Mouse (Mus musculus) heart, postnatal 0 days (tissue): ENCODE results near the gene Anapc7. TPM values are rescaled to one million over a fixed set of nuclear protein-coding genes. Genes with fewer than 3 reads are reported as not detected.
"Not testable (repeated sequence)": the region's sequence is repeated elsewhere in the genome, so short reads cannot be mapped to it uniquely, and the experiment has no call there.

ENCODE experiments used
- ATAC-seq: fragments of 200-750 bp; cut with Nextera tagmentation; 2 replicates; pipeline ENCODE4 v1.8.0; 2017; ENCODE audit warnings: low read depth, moderate number of reproducible peaks, moderate library complexity; ENCODE audit not compliant: insufficient read depth
- DNase-seq: peaks from one replicate; pipeline ENCODE4 v3.0.0-alpha.2; 2016; ENCODE audit warnings: low spot score
- H3K27ac ChIP-seq: fragments of 300-500 bp; sonication (generic); 2 replicates; pipeline ENCODE4 v1.5.1; 2014; ENCODE audit warnings: low read depth, mild to moderate bottlenecking
- H3K27me3 ChIP-seq: fragments of 300-500 bp; sonication (generic); 2 replicates; pipeline ENCODE4 v1.6.1; 2014; ENCODE audit warnings: low read length, mixed read lengths; ENCODE audit not compliant: control insufficient read depth, insufficient read depth
- H3K36me3 ChIP-seq: fragments of 300-500 bp; sonication (generic); replicated peaks from 2 replicates; pipeline ENCODE4 v1.6.1; 2014; ENCODE audit warnings: low read length, mixed read lengths; ENCODE audit not compliant: control insufficient read depth, insufficient read depth
- H3K4me1 ChIP-seq: fragments of 300-500 bp; sonication (generic); 2 replicates; pipeline ENCODE4 v1.6.1; 2014; ENCODE audit warnings: antibody characterized with exemption; ENCODE audit not compliant: control insufficient read depth, insufficient read depth
- H3K4me2 ChIP-seq: fragments of 300-500 bp; sonication (generic); 2 replicates; pipeline ENCODE4 v1.6.1; 2014; ENCODE audit warnings: low read depth, mild to moderate bottlenecking, low read length, moderate library complexity
- H3K4me3 ChIP-seq: fragments of 300-500 bp; sonication (generic); 2 replicates; pipeline ENCODE4 v1.5.1; 2014; ENCODE audit warnings: low read depth, low read length
- H3K9ac ChIP-seq: fragments of 300-500 bp; sonication (generic); replicated peaks from 2 replicates; pipeline ENCODE4 v1.6.1; 2014; ENCODE audit warnings: low read depth, low read length, mixed read lengths
- H3K9me3 ChIP-seq: fragments of 300-500 bp; sonication (generic); replicated peaks from 2 replicates; pipeline ENCODE4 v1.6.1; 2016; ENCODE audit warnings: low read length; ENCODE audit not compliant: control insufficient read depth
- CTCF ChIP-seq: IDR thresholded peaks from 2 replicates; pipeline ENCODE4 v1.5.1; 2016; ENCODE audit warnings: antibody characterized with exemption, control low read depth, low read depth
- EP300 ChIP-seq: IDR thresholded peaks from 2 replicates; pipeline ENCODE4 v1.6.1; 2016; ENCODE audit warnings: antibody characterized with exemption, low read depth
- WGBS: fragments of 180-500 bp; shearing (Covaris S2); extraction: QIAGEN DNeasy Blood & Tissue Kit; methylation state at CpG from one replicate; pipeline ENCODE4 v1.1.7; 2014; 5-methylcytosine and 5-hydroxymethylcytosine counted together
- polyA plus RNA-seq: library from polyadenylated mRNA; unstranded; fragments of >200 nt; fragmentation: Nextera tagmentation; extraction: Ambion mirVana; gene quantifications from 2 replicates; pipeline ENCODE4 v1.2.1, GENCODE M21; 2015
- total RNA-seq: library from RNA; depleted of rRNA; stranded (reverse); fragments of >200 nt; gene quantifications from 2 replicates; pipeline ENCODE4 v1.2.3, GENCODE M21; 2014; ENCODE audit warnings: low replicate concordance

The Anapc7 gene
- total and polyA plus RNA-seq, 2 experiments from 2014 or later, result 30.1 to 36.9 TPM

DNA sequence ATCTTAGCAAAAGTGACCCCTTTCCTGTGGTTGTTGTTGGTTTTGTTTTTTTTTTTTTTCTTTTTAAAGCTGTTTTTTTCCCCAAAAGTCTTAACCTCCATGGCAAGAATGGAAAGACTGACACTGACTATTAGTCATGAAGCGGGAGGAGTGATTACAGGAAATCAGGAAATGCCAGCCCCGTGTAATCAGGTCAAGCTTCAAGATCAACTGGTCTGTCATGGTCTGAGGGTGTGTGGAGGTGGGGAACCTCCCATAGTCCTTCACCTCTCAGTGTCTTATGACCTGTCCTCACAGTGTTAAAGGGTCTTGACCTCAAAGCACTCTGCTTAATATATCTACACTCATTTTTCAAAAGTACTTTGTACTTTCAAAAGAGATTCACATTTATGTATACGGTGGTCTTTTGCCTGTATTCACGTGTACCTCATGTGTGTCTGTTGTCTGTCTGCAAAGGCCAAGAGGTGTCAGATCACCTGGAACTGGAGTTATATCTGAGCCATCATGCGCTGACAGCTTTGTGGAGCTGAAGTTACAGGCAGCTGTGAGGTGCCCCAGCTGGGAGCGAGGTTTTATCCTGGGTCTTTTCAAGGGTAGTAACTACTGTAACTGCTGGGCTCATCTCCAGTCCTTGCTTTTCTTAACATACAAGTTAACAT, 61.4 kb downstream of the Anapc7 start:
- Histone ChIP-seq H3K9me3 (no peaks in the 10 kb centered on the region), H3K9ac (no peak overlapping the region), H3K4me3 (no peak overlapping the region), H3K4me1 (0 out of 2 replicates have a peak, but pooled peaks cover 11% of the 10 kb centered on the region), H3K27ac (peak overlapping the region; percentile 56), H3K27me3 (no peaks in the 10 kb centered on the region), H3K36me3 (peaks cover 79% of the 10 kb centered on the region), H3K4me2 (no peak overlapping the region)
- no peak for DNase-seq
- no peak for ATAC-seq
- TF ChIP-seq EP300, result no peak
- TF ChIP-seq CTCF, result no peak
- WGBS, result 47% methylated on average over 6 of the region's 6 CpGs

- H3K9me3 ChIP-seq, DNase-seq, ATAC-seq, H3K27me3 ChIP-seq, H3K4me3 ChIP-seq, H3K4me2 ChIP-seq, H3K27ac ChIP-seq, H3K9ac ChIP-seq: not testable (repeated sequence)
- WGBS, result 63% methylated on average over 5 of the region's 5 CpGs
- peak; percentile 9; the same call in 1 of the 2 replicates for TF ChIP-seq CTCF
- Histone ChIP-seq H3K4me1 (0 out of 2 replicates have a peak, but pooled peaks cover 11% of the 10 kb centered on the region), H3K36me3 (peaks cover 94% of the 10 kb centered on the region)
These were observed 64.8 kb downstream of the Anapc7 start for GRCm38 (mm10) chr5:122486243-122486642.

DNA sequence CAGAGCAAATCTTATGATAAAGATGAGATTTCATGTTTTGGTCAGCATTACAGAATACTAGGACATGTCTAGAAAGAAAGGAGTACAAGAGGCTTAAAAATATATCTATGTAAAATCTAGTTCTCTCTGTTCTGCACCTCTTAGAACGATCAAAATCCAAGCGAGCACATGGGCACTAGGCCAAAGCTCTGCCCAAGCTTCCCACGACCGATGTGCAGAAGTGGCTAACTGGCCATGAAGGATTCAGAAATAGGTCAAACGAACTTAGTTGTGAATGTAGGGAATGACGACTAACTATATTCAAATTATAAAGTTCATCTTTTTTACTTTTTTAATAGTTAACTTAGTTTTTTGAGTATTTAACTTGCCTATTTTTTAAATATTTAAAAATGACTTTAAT, 66.3 kb downstream of the Anapc7 start:
- H3K36me3 ChIP-seq, result peaks cover 94% of the 10 kb centered on the region
- H3K4me3 ChIP-seq, result no peak overlapping the region
- 41% methylated on average over 6 of the region's 6 CpGs for WGBS
- DNase-seq (no peak), ATAC-seq (no peak)
- no peak for TF ChIP-seq EP300
- no peak for TF ChIP-seq CTCF
- H3K27me3 ChIP-seq, result no peaks in the 10 kb centered on the region
- 0 out of 2 replicates have a peak, but pooled peaks cover 11% of the 10 kb centered on the region for H3K4me1 ChIP-seq
- H3K9ac ChIP-seq, result no peak overlapping the region
- H3K27ac ChIP-seq, result no peak overlapping the region
- no peak overlapping the region for H3K4me2 ChIP-seq
- H3K9me3 ChIP-seq, result no peaks in the 10 kb centered on the region

- no peaks in the 10 kb centered on the region for H3K27me3 ChIP-seq
- H3K36me3 ChIP-seq, result peaks cover 94% of the 10 kb centered on the region
These were observed 68.7 kb downstream of the Anapc7 start for GRCm38 (mm10) chr5:122490148-122490547.

GRCm38 (mm10) chr5:122491385-122491784, 69.9 kb downstream of the Anapc7 start:
- Histone ChIP-seq H3K4me2 (no peak overlapping the region), H3K9ac (no peak overlapping the region), H3K36me3 (peaks cover 94% of the 10 kb centered on the region), H3K4me3 (no peak overlapping the region), H3K27me3 (no peaks in the 10 kb centered on the region), H3K4me1 (no peaks in the 10 kb centered on the region), H3K27ac (0 out of 2 replicates have a peak overlapping the region, but pooled peaks have one; percentile 15), H3K9me3 (no peaks in the 10 kb centered on the region)
- TF ChIP-seq CTCF (no peak), EP300 (no peak)
- 68% methylated on average over 10 of the region's 10 CpGs for WGBS
- DNase-seq (no peak), ATAC-seq (no peak)

More at GRCm38 (mm10) chr5:122490148-122490547, 68.7 kb downstream of the Anapc7 start:
- Histone ChIP-seq H3K4me2 (no peak overlapping the region), H3K9ac (no peak overlapping the region), H3K4me3 (no peak overlapping the region), H3K27ac (0 out of 2 replicates have a peak overlapping the region, but pooled peaks have one; percentile 0), H3K4me1 (0 out of 2 replicates have a peak, but pooled peaks cover 4% of the 10 kb centered on the region), H3K9me3 (no peaks in the 10 kb centered on the region)
- ATAC-seq (no peak), DNase-seq (no peak)
- 93% methylated on average over 2 of the region's 2 CpGs for WGBS
- TF ChIP-seq EP300, result no peak
- no peak for TF ChIP-seq CTCF
